Mouse (Mus musculus) kidney, adult 9 months (tissue): Measurements from ENCODE around the gene Crip2.

Experiments used
- DNase-seq: peaks from one replicate; pipeline ENCODE4 v3.0.0; 2022

Crip2 gene

GRCm38 (mm10) chr12:113132567-113132966, 7.5 kb upstream of the Crip2 start:
- DNase-seq = peak; percentile 45

GRCm38 (mm10) chr12:113133260-113133659, 6.8 kb upstream of the Crip2 start:
- no peak for DNase-seq

GRCm38 (mm10) chr12:113133861-113134403, 6.1 kb upstream of the Crip2 start:
- no peak for DNase-seq

GRCm38 (mm10) chr12:113134502-113134901, 5.5 kb upstream of the Crip2 start:
- no peak for DNase-seq

- DNase-seq = no peak
These were observed 4.6 kb upstream of the Crip2 start for GRCm38 (mm10) chr12:113135401-113135800.

- DNase-seq = no peak
These were observed 3.5 kb upstream of the Crip2 start for GRCm38 (mm10) chr12:113136492-113137020.

- DNase-seq = no peak
These were observed 2.5 kb upstream of the Crip2 start for GRCm38 (mm10) chr12:113137260-113138213.

GRCm38 (mm10) chr12:113138291-113138690, 1.7 kb upstream of the Crip2 start:
- DNase-seq = no peak

GRCm38 (mm10) chr12:113138901-113139864, 853 bp upstream of the Crip2 start:
- DNase-seq = peak; percentile 69

GRCm38 (mm10) chr12:113140616-113141411, 778 bp downstream of the Crip2 start:
- DNase-seq = peak; percentile 57

GRCm38 (mm10) chr12:113141531-113141973, 1.5 kb downstream of the Crip2 start:
- DNase-seq = peak; percentile 57

GRCm38 (mm10) chr12:113142021-113142975, 2.3 kb downstream of the Crip2 start:
- peak; percentile 85 for DNase-seq

GRCm38 (mm10) chr12:113143164-113143563, 3.1 kb downstream of the Crip2 start:
- DNase-seq = no peak

- DNase-seq = peak; percentile 61
These were observed 4.1 kb downstream of the Crip2 start for GRCm38 (mm10) chr12:113144001-113144756.

GRCm38 (mm10) chr12:113144886-113145285, 4.8 kb downstream of the Crip2 start:
- DNase-seq = no peak

GRCm38 (mm10) chr12:113145591-113145990, 5.6 kb downstream of the Crip2 start:
- DNase-seq = no peak

GRCm38 (mm10) chr12:113146112-113147057, 6.3 kb downstream of the Crip2 start, which contains the start of gene Crip1:
TSS of gene Crip1 (plus strand) at chr12:113146316.
- peak; percentile 87 for DNase-seq

- DNase-seq = no peak
These were observed 7.4 kb downstream of the Crip2 start for GRCm38 (mm10) chr12:113147481-113147880.
